Mouse (Mus musculus): Measurements from ENCODE around the gene Hspa1l.

DNA sequence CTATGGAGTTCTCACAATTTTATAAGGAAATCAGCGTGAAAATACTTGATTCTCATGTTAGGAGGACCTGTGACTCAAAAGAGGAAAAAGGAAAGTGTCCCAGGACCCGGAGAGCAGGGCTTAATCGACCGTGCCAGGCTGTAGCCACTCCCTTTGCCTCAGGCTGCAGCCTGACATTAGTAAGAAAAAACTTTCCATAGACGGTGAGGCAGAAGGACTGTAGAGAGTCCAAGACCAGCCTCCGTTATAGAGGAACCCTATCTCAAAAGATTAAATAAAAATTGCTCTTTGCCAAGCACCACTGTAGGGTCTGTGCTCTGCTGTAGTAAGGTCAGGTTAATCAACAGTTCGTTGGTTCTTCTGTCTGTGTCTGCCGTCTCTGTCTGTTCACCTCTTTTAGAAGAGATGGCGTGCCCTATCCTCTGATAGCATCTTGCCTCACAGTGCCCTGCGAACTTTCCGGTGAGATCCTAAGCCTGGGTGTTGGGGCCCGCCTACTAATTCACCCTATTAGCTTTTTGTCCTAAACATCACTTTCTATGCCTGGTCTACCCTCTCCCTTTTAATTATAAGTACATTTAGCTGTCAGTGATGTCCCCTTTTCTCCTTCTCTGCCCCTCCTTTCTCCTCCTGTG is 12.5 kb upstream of the Hspa1l start:
- no peak for TF ChIP-seq CTCF (IDR thresholded peaks at IDR 0.05; ENCODE audit: borderline replicate concordance, control insufficient read depth, extremely low read depth, insufficient read depth, low read length, poor library complexity)
- no peak for TF ChIP-seq POLR2A (IDR thresholded peaks at IDR 0.05; ENCODE audit: control insufficient read depth, extremely low read depth, insufficient read depth, low read length, poor library complexity)
